ENCODE assay signal across 8 mouse cellular contexts in genomic region chr11:103265856-103266255, GRCm38 (mm10). TPM values are rescaled to one million over a fixed set of nuclear protein-coding genes. Genes with fewer than 3 reads are reported as not detected.
DNase-seq lines count a peak whose midpoint lies in the region; ATAC-seq and TF ChIP-seq lines count a peak whose summit lies in the region.
"Had no signal": no experiment of that assay in that cellular context is flagged by ENCODE, and none has a peak within 500 bp of the region (broad histone marks: within the 10 kb centered on the region; RNA-seq: fewer than 3 reads in every experiment).

No protein-coding gene starts in this region.

- no peak overlapping the region for H3K9ac ChIP-seq in forebrain, embryonic 13.5 days
- no peak overlapping the region for H3K9ac ChIP-seq in liver, embryonic 13.5 days

- no peaks in the 10 kb centered on the region for H3K36me3 ChIP-seq in thymus, adult 2 months (ENCODE audit: control insufficient read depth, insufficient read depth, low read length)
- no peaks in the 10 kb centered on the region for H3K36me3 ChIP-seq in forebrain, embryonic 13.5 days (ENCODE audit: poor library complexity, severe bottlenecking)
- no peaks in the 10 kb centered on the region for H3K36me3 ChIP-seq in liver, embryonic 13.5 days

- H3K4me1 ChIP-seq in thymus, adult 2 months (replicated peaks; ENCODE audit: control insufficient read depth, insufficient read depth, low read length): peaks cover 45% of the 10 kb centered on the region
- H3K4me1 ChIP-seq in forebrain, embryonic 13.5 days: peaks cover 55% of the 10 kb centered on the region
- peaks cover 48% of the 10 kb centered on the region for H3K4me1 ChIP-seq in liver, embryonic 13.5 days (replicated peaks)

- DNase-seq in thymus, adult 2 months: no peak
- DNase-seq in thymus, postnatal 25 days: no peak
- no peak for DNase-seq in liver, embryonic 13.5 days
- DNase-seq in layer of hippocampus, adult 9-10 months (ENCODE audit: low spot score): no peak
- DNase-seq in c-Kit-positive CD71-positive TER-119-positive erythroid progenitor cells, embryonic 14.5 days (ENCODE audit: low spot score): no peak
- no peak for DNase-seq in gastrocnemius, postnatal 4 days (ENCODE audit: low spot score in 2 of 2)
- DNase-seq: heart, postnatal 14 days had no signal

- WGBS in thymus, adult 2 months: 8% methylated on average over 2 of the region's 2 CpGs
- WGBS in forebrain, embryonic 13.5 days: 53% methylated on average over 2 of the region's 2 CpGs
- WGBS in liver, embryonic 13.5 days (ENCODE audit: insufficient replicate concordance): 46% methylated on average over 2 of the region's 2 CpGs

- no peaks in the 10 kb centered on the region for H3K27me3 ChIP-seq in thymus, adult 2 months (ENCODE audit: control insufficient read depth, insufficient read depth, low read length)
- H3K27me3 ChIP-seq in forebrain, embryonic 13.5 days: no peaks in the 10 kb centered on the region
- H3K27me3 ChIP-seq in liver, embryonic 13.5 days: no peaks in the 10 kb centered on the region

- no peaks in the 10 kb centered on the region for H3K9me3 ChIP-seq in forebrain, embryonic 13.5 days (replicated peaks)
- H3K9me3 ChIP-seq in liver, embryonic 13.5 days (replicated peaks): no peaks in the 10 kb centered on the region

- no peak for TF ChIP-seq POLR2A in thymus, adult 2 months (IDR thresholded peaks at IDR 0.05; ENCODE audit: control insufficient read depth, extremely low read depth, insufficient read depth, low read length, poor library complexity)

- H3K4me2 ChIP-seq in forebrain, embryonic 13.5 days: peak overlapping the region; percentile 85
- peak overlapping the region; percentile 94 for H3K4me2 ChIP-seq in liver, embryonic 13.5 days

- no peak for TF ChIP-seq CTCF in thymus, adult 2 months (IDR thresholded peaks at IDR 0.05; ENCODE audit: borderline replicate concordance, control insufficient read depth, extremely low read depth, insufficient read depth, low read length, poor library complexity)

- no peak for ATAC-seq in forebrain, embryonic 13.5 days
- no peak for ATAC-seq in liver, embryonic 13.5 days (ENCODE audit: low read depth)

- peak overlapping the region; percentile 61 for H3K27ac ChIP-seq in thymus, adult 2 months (ENCODE audit: control insufficient read depth, insufficient read depth, low read length)
- no peak overlapping the region for H3K27ac ChIP-seq in forebrain, embryonic 13.5 days
- H3K27ac ChIP-seq in liver, embryonic 13.5 days: no peak overlapping the region

- no peak overlapping the region for H3K4me3 ChIP-seq in thymus, adult 2 months (ENCODE audit: control insufficient read depth, insufficient read depth, low read length)
- H3K4me3 ChIP-seq in forebrain, embryonic 13.5 days: peak overlapping the region; percentile 69
- no peak overlapping the region for H3K4me3 ChIP-seq in liver, embryonic 13.5 days (replicated peaks)

RNA-seq across cellular contexts. Expression of gene Map3k14, which starts 1.4 kb away (rescaled TPM):
- 40.7 and 41.3 TPM in 2 replicates for polyA plus RNA-seq in thymus, adult 2 months (2012; rRNA removed)
- 2.8 and 4.5 TPM in 2 replicates for polyA plus RNA-seq in forebrain, embryonic 13.5 days (2015; fragmentation: Nextera tagmentation; extraction: Ambion mirVana)
- 0.42 and 0.50 TPM in 2 replicates for polyA plus RNA-seq in liver, embryonic 13.5 days (2015; fragmentation: Nextera tagmentation; extraction: Ambion mirVana)
- 1 to 10 TPM; 7.7 to 7.8 TPM for total RNA-seq in gastrocnemius, postnatal 4 days (2021)

RNA-seq across cellular contexts. Expression of gene Spata32, which starts 47.6 kb away (rescaled TPM):
- polyA plus RNA-seq in thymus, adult 2 months (2012; rRNA removed): not detected in 2 replicates
- not detected in 2 replicates for polyA plus RNA-seq in forebrain, embryonic 13.5 days (2015; fragmentation: Nextera tagmentation; extraction: Ambion mirVana)
- polyA plus RNA-seq in liver, embryonic 13.5 days (2015; fragmentation: Nextera tagmentation; extraction: Ambion mirVana): not detected in 2 replicates
- total RNA-seq in gastrocnemius, postnatal 4 days (2021): not detected
- total RNA-seq: heart, postnatal 14 days had no signal

RNA-seq across cellular contexts. Expression of gene 1700023F06Rik, which starts 57.5 kb away (rescaled TPM):
- 0.23 and 0.35 TPM in 2 replicates for polyA plus RNA-seq in thymus, adult 2 months (2012; rRNA removed)
- 0.37 and 0.54 TPM in 2 replicates for polyA plus RNA-seq in forebrain, embryonic 13.5 days (2015; fragmentation: Nextera tagmentation; extraction: Ambion mirVana)
- polyA plus RNA-seq in liver, embryonic 13.5 days (2015; fragmentation: Nextera tagmentation; extraction: Ambion mirVana): not detected in 2 replicates
- not detected for total RNA-seq in gastrocnemius, postnatal 4 days (2021)
- total RNA-seq: heart, postnatal 14 days had no signal
